Mouse (Mus musculus) midbrain, embryonic 14.5 days (tissue): Measurements from ENCODE around the gene Nop9. TPM values are rescaled to one million over a fixed set of nuclear protein-coding genes. Genes with fewer than 3 reads are reported as not detected.
A peak's percentile ranks its signal among the peaks of the same experiment; 100 is the strongest.

Source experiments
- ATAC-seq: fragments of 200-750 bp; cut with Nextera tagmentation; 2 replicates; pipeline ENCODE4 v1.8.0; 2017; ENCODE audit warnings: moderate number of reproducible peaks, moderate library complexity; ENCODE audit not compliant: low FRiP score, low TSS enrichment
- DNase-seq: peaks from one replicate; pipeline ENCODE4 v3.0.0-alpha.2; 2015
- H3K27ac ChIP-seq: fragments of 300-500 bp; sonication (generic); replicated peaks from 2 replicates; pipeline ENCODE4 v1.5.1; 2014; ENCODE audit warnings: mild to moderate bottlenecking, low read depth, low read length, moderate library complexity
- H3K27me3 ChIP-seq: fragments of 300-500 bp; sonication (generic); 2 replicates; pipeline ENCODE4 v1.6.1; 2014; ENCODE audit warnings: low read length, control low read depth, mixed read lengths; ENCODE audit not compliant: control insufficient read depth, insufficient read depth
- H3K36me3 ChIP-seq: fragments of 300-500 bp; sonication (generic); 2 replicates; pipeline ENCODE4 v1.6.1; 2014; ENCODE audit warnings: low read length, control low read depth; ENCODE audit not compliant: control insufficient read depth, insufficient read depth
- H3K4me1 ChIP-seq: fragments of 300-500 bp; sonication (generic); 2 replicates; pipeline ENCODE4 v1.6.1; 2014; ENCODE audit warnings: mild to moderate bottlenecking, antibody characterized with exemption, low read length, control low read depth; ENCODE audit not compliant: control insufficient read depth, insufficient read depth
- H3K4me2 ChIP-seq: fragments of 300-500 bp; sonication (generic); 2 replicates; pipeline ENCODE4 v1.6.1; 2014; ENCODE audit warnings: mild to moderate bottlenecking, low read length, moderate library complexity
- H3K4me3 ChIP-seq: fragments of 300-500 bp; sonication (generic); replicated peaks from 2 replicates; pipeline ENCODE4 v1.5.1; 2014; ENCODE audit warnings: low read depth, low read length
- H3K9ac ChIP-seq: fragments of 300-500 bp; sonication (generic); replicated peaks from 2 replicates; pipeline ENCODE4 v1.6.1; 2014; ENCODE audit warnings: mild to moderate bottlenecking, low read length, moderate library complexity
- H3K9me3 ChIP-seq: fragments of 300-500 bp; sonication (generic); 2 replicates; pipeline ENCODE4 v1.6.1; 2016; ENCODE audit warnings: low read length, control low read depth, mixed read lengths; ENCODE audit not compliant: control insufficient read depth
- WGBS: fragments of 180-500 bp; shearing (Covaris S2); extraction: QIAGEN DNeasy Blood & Tissue Kit; methylation state at CpG from one replicate; pipeline ENCODE4 v1.1.7; 2014; 5-methylcytosine and 5-hydroxymethylcytosine counted together
- polyA plus RNA-seq: library from polyadenylated mRNA; unstranded; fragments of >200 nt; fragmentation: Nextera tagmentation; extraction: Ambion mirVana; gene quantifications from 2 replicates; pipeline ENCODE4 v1.2.1, GENCODE M21; 2014

Nop9 gene
- polyA plus RNA-seq, 1 experiment from 2014 or later: 31.2 TPM

GRCm38 (mm10) chr14:55783171-55783957, 37.9 kb downstream of the Nop9 start:
- H3K9ac ChIP-seq: no peak overlapping the region

GRCm38 (mm10) chr14:55783958-55784235, 38.4 kb downstream of the Nop9 start, which contains the start of gene Adcy4:
Adcy4 (minus strand) TSS chr14:55784095.
- Histone ChIP-seq H3K27me3 (peaks cover 67% of the 10 kb centered on the region), H3K27ac (no peak within 1 kb of the TSS), H3K36me3 (no peaks in the 10 kb centered on the region), H3K9me3 (no peaks in the 10 kb centered on the region), H3K4me2 (peak within 1 kb of the TSS; percentile 42), H3K9ac (no peak within 1 kb of the TSS), H3K4me1 (peaks cover 4% of the 10 kb centered on the region; the same call in 1 of the 2 replicates), H3K4me3 (peak within 1 kb of the TSS; percentile 25)
- WGBS: 3% methylated on average over 13 of the region's 13 CpGs
- ATAC-seq (no peak), DNase-seq (peak; percentile 12)

More at GRCm38 (mm10) chr14:55783171-55783957, 37.9 kb downstream of the Nop9 start:
- ATAC-seq (no peak), DNase-seq (peak; percentile 52)
- Histone ChIP-seq H3K27me3 (peaks cover 61% of the 10 kb centered on the region), H3K36me3 (no peaks in the 10 kb centered on the region), H3K4me2 (peak overlapping the region; percentile 42), H3K27ac (no peak overlapping the region), H3K4me3 (peak overlapping the region; percentile 25), H3K4me1 (peaks cover 4% of the 10 kb centered on the region; the same call in 1 of the 2 replicates), H3K9me3 (no peaks in the 10 kb centered on the region)
- WGBS: 1% methylated on average over 31 of the region's 31 CpGs

GRCm38 (mm10) chr14:55785195-55785594, 39.7 kb downstream of the Nop9 start:
- H3K27me3 ChIP-seq: peaks cover 80% of the 10 kb centered on the region
- ATAC-seq (no peak), DNase-seq (no peak)
- H3K9me3 ChIP-seq: no peaks in the 10 kb centered on the region
- H3K4me1 ChIP-seq: peaks cover 4% of the 10 kb centered on the region; the same call in 1 of the 2 replicates
- no peak overlapping the region for H3K4me3 ChIP-seq
- H3K27ac ChIP-seq: no peak overlapping the region
- 25% methylated on average over 6 of the region's 6 CpGs for WGBS
- H3K9ac ChIP-seq: no peak overlapping the region
- no peaks in the 10 kb centered on the region for H3K36me3 ChIP-seq
- no peak overlapping the region for H3K4me2 ChIP-seq

GRCm38 (mm10) chr14:55787731-55788130, 42.2 kb downstream of the Nop9 start:
- DNase-seq (no peak), ATAC-seq (no peak)
- H3K27me3 ChIP-seq: peaks cover 64% of the 10 kb centered on the region

GRCm38 (mm10) chr14:55788256-55789050, 43.0 kb downstream of the Nop9 start, which contains the start of gene Ripk3:
Ripk3 (minus strand) TSS chr14:55788865.
- no peak within 1 kb of the TSS for H3K27ac ChIP-seq
- peak within 1 kb of the TSS; percentile 41 for H3K4me2 ChIP-seq
- H3K36me3 ChIP-seq: no peaks in the 10 kb centered on the region
- H3K4me1 ChIP-seq: peaks cover 1% of the 10 kb centered on the region; the same call in 1 of the 2 replicates
- peaks cover 57% of the 10 kb centered on the region for H3K27me3 ChIP-seq
- DNase-seq: no peak
- no peaks in the 10 kb centered on the region for H3K9me3 ChIP-seq
- H3K4me3 ChIP-seq: peak within 1 kb of the TSS; percentile 14
- H3K9ac ChIP-seq: no peak within 1 kb of the TSS
- ATAC-seq: no peak
- 5% methylated on average over 40 of the region's 40 CpGs for WGBS

More at GRCm38 (mm10) chr14:55787731-55788130, 42.2 kb downstream of the Nop9 start:
- Histone ChIP-seq H3K4me2 (no peak overlapping the region; the same call in 1 of the 2 replicates), H3K36me3 (no peaks in the 10 kb centered on the region), H3K9me3 (no peaks in the 10 kb centered on the region), H3K4me1 (peaks cover 4% of the 10 kb centered on the region; the same call in 1 of the 2 replicates), H3K9ac (no peak overlapping the region), H3K4me3 (no peak overlapping the region), H3K27ac (no peak overlapping the region)
- 34% methylated on average over 11 of the region's 11 CpGs for WGBS

DNA sequence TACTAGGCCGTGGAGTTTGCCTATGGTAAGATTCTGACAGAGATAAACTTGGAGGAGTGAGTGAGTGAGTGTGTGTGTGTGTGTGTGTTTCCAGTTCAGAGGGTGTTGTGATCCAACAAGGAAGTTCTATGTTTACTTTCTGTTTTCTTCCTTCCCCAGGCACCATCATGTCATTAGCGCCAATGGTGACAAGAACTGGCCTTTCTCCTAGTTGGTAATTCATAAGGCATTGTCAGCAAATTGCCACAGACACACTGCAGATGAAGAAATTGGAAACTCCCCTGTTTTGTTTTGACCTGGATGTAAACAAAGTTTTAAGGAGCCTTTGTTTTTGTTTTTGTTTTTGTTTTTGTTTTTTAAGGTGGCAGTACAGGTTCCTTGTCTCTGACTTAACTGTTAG, 48.0 kb downstream of the Nop9 start:
- H3K27ac ChIP-seq: no peak overlapping the region
- H3K9ac ChIP-seq: no peak overlapping the region
- no peaks in the 10 kb centered on the region for H3K4me1 ChIP-seq
- no peak for ATAC-seq
- no peak overlapping the region for H3K4me3 ChIP-seq
- H3K36me3 ChIP-seq: no peaks in the 10 kb centered on the region
- 72% methylated on average over 2 of the region's 2 CpGs for WGBS
- no peak overlapping the region for H3K4me2 ChIP-seq
- peaks cover 17% of the 10 kb centered on the region for H3K27me3 ChIP-seq
- DNase-seq: no peak
- H3K9me3 ChIP-seq: no peaks in the 10 kb centered on the region

GRCm38 (mm10) chr14:55793946-55794345, 48.5 kb downstream of the Nop9 start:
- Histone ChIP-seq H3K27ac (no peak overlapping the region), H3K9me3 (no peaks in the 10 kb centered on the region), H3K4me1 (no peaks in the 10 kb centered on the region), H3K27me3 (peaks cover 13% of the 10 kb centered on the region), H3K9ac (no peak overlapping the region), H3K36me3 (no peaks in the 10 kb centered on the region), H3K4me2 (no peak overlapping the region), H3K4me3 (no peak overlapping the region)
- WGBS: 71% methylated on average over 2 of the region's 2 CpGs
- ATAC-seq (no peak), DNase-seq (no peak)

GRCm38 (mm10) chr14:55795380-55796163, 50.1 kb downstream of the Nop9 start:
- H3K4me3 ChIP-seq: no peak overlapping the region
- no peak for ATAC-seq
- WGBS: 90% methylated on average over 15 of the region's 15 CpGs

More at GRCm38 (mm10) chr14:55795380-55796163, 50.1 kb downstream of the Nop9 start:
- no peak overlapping the region for H3K27ac ChIP-seq
- DNase-seq: no peak
- no peak overlapping the region for H3K4me2 ChIP-seq
- no peaks in the 10 kb centered on the region for H3K27me3 ChIP-seq
- no peaks in the 10 kb centered on the region for H3K4me1 ChIP-seq
- H3K9ac ChIP-seq: no peak overlapping the region
- H3K36me3 ChIP-seq: no peaks in the 10 kb centered on the region
- H3K9me3 ChIP-seq: no peaks in the 10 kb centered on the region
